Mouse (Mus musculus) liver, embryonic 14.5 days (tissue): Measurements from ENCODE around the gene Gm13283. TPM values are rescaled to one million over a fixed set of nuclear protein-coding genes. Genes with fewer than 3 reads are reported as not detected.
A peak's percentile ranks its signal among the peaks of the same experiment; 100 is the strongest.
"Not testable (repeated sequence)": the region's sequence is repeated elsewhere in the genome, so short reads cannot be mapped to it uniquely, and the experiment has no call there.

Experiments used
- ATAC-seq: fragments of 200-750 bp; cut with Nextera tagmentation; 2 replicates; pipeline ENCODE4 v1.8.0; 2017; ENCODE audit warnings: moderate number of reproducible peaks, mild to moderate bottlenecking, moderate library complexity; ENCODE audit not compliant: insufficient read depth
- DNase-seq, 3 experiments: peaks; one replicate each; pipeline ENCODE4 v3.0.0-alpha.2; 2012 to 2013; ENCODE audit warnings: low read depth in 3 of 3, low spot score in 3 of 3
- H3K27ac ChIP-seq: fragments of 300-500 bp; sonication (generic); 2 replicates; pipeline ENCODE4 v1.5.1; 2014; ENCODE audit warnings: moderate library complexity, mild to moderate bottlenecking, control low read depth, inconsistent platforms
- H3K27me3 ChIP-seq: fragments of 300-500 bp; sonication (generic); 2 replicates; pipeline ENCODE4 v1.6.1; 2014; ENCODE audit warnings: mild to moderate bottlenecking, low read length, moderate library complexity; ENCODE audit not compliant: control insufficient read depth, insufficient read depth
- H3K36me3 ChIP-seq: fragments of 300-500 bp; sonication (generic); replicated peaks from 2 replicates; pipeline ENCODE4 v1.6.1; 2014; ENCODE audit warnings: low read depth; ENCODE audit not compliant: control insufficient read depth, insufficient read depth
- H3K4me1 ChIP-seq, 2 experiments: fragments of 200-500 bp in 1 of 2; fragments of 300-500 bp in 1 of 2; sonication (generic) in 1 of 2; replicated peaks; 2 replicates each; pipeline ENCODE4 v1.6.1; 2012 to 2014; ENCODE audit warnings: antibody characterized with exemption in 1 of 2, inconsistent platforms in 1 of 2, low read length in 1 of 2; ENCODE audit not compliant: control insufficient read depth in 2 of 2, insufficient read depth in 2 of 2
- H3K4me2 ChIP-seq: fragments of 300-500 bp; sonication (generic); 2 replicates; pipeline ENCODE4 v1.6.1; 2014; ENCODE audit warnings: low read depth, mild to moderate bottlenecking, control low read depth, moderate library complexity
- H3K4me3 ChIP-seq, 2 experiments: fragments of 200-500 bp in 1 of 2; fragments of 300-500 bp in 1 of 2; sonication (generic) in 1 of 2; 2 replicates each; pipeline ENCODE4 v1.5.1; 2012 to 2014; ENCODE audit warnings: low read depth in 2 of 2, low read length in 2 of 2, mild to moderate bottlenecking in 2 of 2, control low read depth in 1 of 2, inconsistent platforms in 1 of 2, moderate library complexity in 1 of 2; ENCODE audit not compliant: insufficient read depth in 1 of 2
- H3K9ac ChIP-seq: fragments of 300-500 bp; sonication (generic); replicated peaks from 2 replicates; pipeline ENCODE4 v1.6.1; 2014; ENCODE audit warnings: mild to moderate bottlenecking, control low read depth, moderate library complexity
- H3K9me3 ChIP-seq: fragments of 300-500 bp; sonication (generic); 2 replicates; pipeline ENCODE4 v1.6.1; 2016; ENCODE audit warnings: low read length, mixed read lengths; ENCODE audit not compliant: control insufficient read depth
- CTCF ChIP-seq: IDR thresholded peaks from 2 replicates; pipeline ENCODE4 v1.5.1; 2016; ENCODE audit warnings: antibody characterized with exemption, low read depth, control low read depth
- WGBS: fragments of 180-500 bp; shearing (Covaris S2); extraction: QIAGEN DNeasy Blood & Tissue Kit; methylation state at CpG from one replicate; pipeline ENCODE4 v1.1.7; 2014; ENCODE audit not compliant: insufficient replicate concordance; 5-methylcytosine and 5-hydroxymethylcytosine counted together
- polyA plus RNA-seq, 2 experiments: library from polyadenylated mRNA; depleted of rRNA in 1 of 2; stranded (reverse) in 1 of 2; unstranded in 1 of 2; fragments of >200 nt; fragmentation: Nextera tagmentation in 1 of 2; extraction: Ambion mirVana in 1 of 2; gene quantifications; 2 replicates each; pipeline versions ENCODE4 v1.2.1 to v1.2.3; 2012 to 2014

The Gm13283 gene
- polyA plus RNA-seq, 2 experiments: 0.15 TPM; not detected in 1

DNA sequence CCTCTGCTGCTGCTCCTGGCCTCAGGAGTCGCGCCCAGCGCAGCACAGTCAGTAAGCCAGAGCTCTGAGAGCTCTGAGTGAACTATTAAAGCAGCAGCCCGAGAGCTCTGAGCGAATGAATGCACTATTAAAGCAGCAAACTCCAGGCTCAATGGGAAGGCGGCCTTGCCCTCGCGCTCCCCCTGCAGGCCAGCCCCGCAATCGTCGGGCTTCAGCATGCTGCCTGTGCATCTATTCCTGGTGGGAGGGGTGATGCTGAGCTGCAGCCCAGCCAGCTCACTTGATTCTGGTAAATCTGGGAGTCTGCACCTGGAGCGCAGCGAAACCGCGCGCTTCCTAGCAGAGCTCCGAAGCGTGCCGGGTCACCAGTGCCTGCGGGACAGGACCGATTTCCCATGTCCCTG is 2.3 kb upstream of the Gm13283 start:
- peak; percentile 84 for TF ChIP-seq CTCF
- Histone ChIP-seq H3K27ac (peak overlapping the region; percentile 77), H3K9ac (peak overlapping the region; percentile 78; the same call in 1 of the 2 replicates), H3K4me3 (peak overlapping the region; percentile 60 to 63), H3K4me2 (peak overlapping the region; percentile 78)
- not testable (repeated sequence) for H3K36me3 ChIP-seq, H3K9me3 ChIP-seq, H3K27me3 ChIP-seq, H3K4me1 ChIP-seq
- DNase-seq: peak in 1 of 3 experiments; percentile 75
- WGBS: 0% methylated on average over 13 of the region's 21 CpGs
- peak; percentile 100 for ATAC-seq

DNA sequence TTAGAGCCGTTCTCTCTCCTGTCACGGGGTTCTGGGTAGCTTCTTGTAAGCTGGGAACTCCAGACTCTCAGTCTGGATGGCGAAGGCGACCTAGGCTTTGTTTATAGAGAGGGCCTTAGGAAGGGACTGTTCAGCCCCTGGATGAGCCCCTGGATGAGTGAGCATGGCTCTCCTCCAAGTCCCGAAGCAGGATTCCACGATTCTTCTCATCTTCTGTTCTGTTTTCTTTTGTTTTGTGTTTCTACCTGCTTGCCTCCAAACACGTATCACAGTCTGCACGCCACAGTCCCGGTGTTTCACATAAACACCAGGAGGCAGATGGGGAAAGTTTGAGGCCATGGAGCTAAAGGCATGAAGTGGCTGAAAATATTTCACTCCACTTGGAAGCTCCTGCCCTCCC is 1.2 kb upstream of the Gm13283 start:
- H3K4me3 ChIP-seq, H3K9ac ChIP-seq, H3K4me2 ChIP-seq, H3K27ac ChIP-seq, H3K27me3 ChIP-seq, ATAC-seq, DNase-seq, H3K9me3 ChIP-seq, H3K36me3 ChIP-seq, H3K4me1 ChIP-seq: not testable (repeated sequence)
- WGBS: 75% methylated on average over 9 of the region's 9 CpGs

DNA sequence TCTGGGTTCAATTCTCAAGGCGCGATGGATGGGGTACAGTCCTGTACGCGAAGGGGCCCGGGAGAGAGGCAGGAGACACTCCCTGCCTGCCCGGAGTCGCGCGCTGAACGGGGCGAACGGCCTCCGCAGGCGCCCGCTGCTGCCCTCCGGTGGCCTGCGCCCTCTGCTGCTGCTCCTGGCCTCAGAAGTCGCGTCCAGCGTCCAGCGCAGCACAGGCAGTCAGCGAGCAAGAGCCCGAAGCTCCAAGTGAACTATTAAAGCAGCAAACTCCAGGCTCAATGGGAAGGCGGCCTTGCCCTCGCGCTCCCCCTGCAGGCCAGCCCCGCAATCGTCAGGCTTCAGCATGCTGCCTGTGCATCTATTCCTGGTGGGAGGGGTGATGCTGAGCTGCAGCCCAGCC is 512 bp downstream of the Gm13283 start:
- Histone ChIP-seq H3K4me2 (peak overlapping the region; percentile 42), H3K4me3 (peak overlapping the region; percentile 6 to 43; a peak in 3 of 4 replicates)
- DNase-seq: peak in 1 of 3 experiments; percentile 67
- under 1% methylated on average over 24 of the region's 28 CpGs for WGBS
- not testable (repeated sequence) for H3K27me3 ChIP-seq, H3K9me3 ChIP-seq, H3K9ac ChIP-seq, H3K36me3 ChIP-seq, H3K4me1 ChIP-seq, H3K27ac ChIP-seq, ATAC-seq
- peak; percentile 75 for TF ChIP-seq CTCF

DNA sequence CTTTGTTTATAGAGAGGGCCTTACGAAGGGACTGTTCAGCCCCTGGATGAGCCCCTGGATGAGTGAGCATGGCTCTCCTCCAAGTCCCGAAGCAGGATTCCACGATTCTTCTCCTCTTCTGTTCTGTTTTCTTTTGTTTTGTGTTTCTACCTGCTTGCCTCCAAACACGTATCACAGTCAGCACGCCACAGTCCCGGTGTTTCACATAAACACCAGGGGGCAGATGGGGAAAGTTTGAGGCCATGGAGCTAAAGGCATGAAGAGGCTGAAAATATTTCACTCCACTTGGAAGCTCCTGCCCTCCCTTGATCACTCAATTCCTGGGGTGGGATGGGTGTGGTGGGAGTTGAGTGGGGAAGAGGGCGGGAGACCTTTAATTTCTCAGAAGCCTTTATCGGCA is 1.9 kb downstream of the Gm13283 start:
- H3K27ac ChIP-seq, H3K4me3 ChIP-seq, H3K9ac ChIP-seq, H3K36me3 ChIP-seq, H3K4me1 ChIP-seq, ATAC-seq, H3K27me3 ChIP-seq, DNase-seq, H3K9me3 ChIP-seq, H3K4me2 ChIP-seq: not testable (repeated sequence)
- 58% methylated on average over 6 of the region's 8 CpGs for WGBS

DNA sequence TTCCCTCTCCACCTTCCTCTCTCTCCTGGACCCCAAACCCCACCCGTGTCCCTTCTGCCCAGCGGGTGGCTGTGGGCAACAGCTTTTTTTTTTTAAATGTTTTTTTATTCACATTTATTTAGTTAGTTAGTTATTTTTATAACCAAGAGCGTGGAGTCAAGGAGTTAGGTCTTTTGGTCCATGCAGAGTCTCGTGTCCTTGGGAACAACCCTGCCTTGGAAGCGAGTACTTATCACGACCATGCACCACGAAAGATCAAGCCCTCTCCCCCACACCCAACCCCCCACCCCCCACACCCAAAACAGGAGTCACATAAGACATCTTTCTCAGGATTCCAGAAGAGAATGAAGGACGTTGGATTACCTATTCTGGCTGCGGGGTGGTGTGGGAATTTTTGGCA is 2.4 kb downstream of the Gm13283 start:
- H3K36me3 ChIP-seq, H3K27me3 ChIP-seq, ATAC-seq, H3K9me3 ChIP-seq, H3K4me2 ChIP-seq, DNase-seq, H3K9ac ChIP-seq, H3K4me3 ChIP-seq, H3K4me1 ChIP-seq, H3K27ac ChIP-seq: not testable (repeated sequence)
- 41% methylated on average over 9 of the region's 9 CpGs for WGBS

DNA sequence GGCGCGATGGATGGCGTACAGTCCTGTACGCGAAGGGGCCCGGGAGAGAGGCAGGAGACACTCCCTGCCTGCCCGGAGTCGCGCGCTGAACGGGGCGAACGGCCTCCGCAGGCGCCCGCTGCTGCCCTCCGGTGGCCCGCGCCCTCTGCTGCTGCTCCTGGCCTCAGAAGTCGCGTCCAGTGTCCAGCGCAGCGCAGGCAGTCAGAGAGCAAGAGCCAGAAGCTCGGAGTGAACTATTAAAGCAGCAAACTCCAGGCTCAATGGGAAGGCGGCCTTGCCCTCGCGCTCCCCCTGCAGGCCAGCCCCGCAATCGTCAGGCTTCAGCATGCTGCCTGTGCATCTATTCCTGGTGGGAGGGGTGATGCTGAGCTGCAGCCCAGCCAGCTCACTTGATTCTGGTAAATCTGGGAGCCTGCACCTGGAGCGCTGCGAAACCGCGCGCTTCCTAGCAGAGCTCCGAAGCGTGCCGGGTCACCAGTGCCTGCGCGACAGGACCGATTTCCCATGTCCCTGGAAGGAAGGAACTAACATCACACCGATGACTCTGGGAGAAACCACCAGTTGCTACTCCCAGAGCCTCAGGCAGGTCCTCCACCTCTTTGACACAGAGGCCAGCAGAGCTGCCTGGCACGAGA is 3.6 kb downstream of the Gm13283 start:
- ATAC-seq, H3K4me1 ChIP-seq, H3K27me3 ChIP-seq, H3K27ac ChIP-seq, H3K36me3 ChIP-seq, H3K9me3 ChIP-seq, H3K9ac ChIP-seq: not testable (repeated sequence)
- peak overlapping the region; percentile 39 to 48 for H3K4me3 ChIP-seq
- 5% methylated on average over 23 of the region's 42 CpGs for WGBS
- DNase-seq: peak in 1 of 3 experiments; percentile 52
- H3K4me2 ChIP-seq: peak overlapping the region; percentile 63
- peak; percentile 73 for TF ChIP-seq CTCF

DNA sequence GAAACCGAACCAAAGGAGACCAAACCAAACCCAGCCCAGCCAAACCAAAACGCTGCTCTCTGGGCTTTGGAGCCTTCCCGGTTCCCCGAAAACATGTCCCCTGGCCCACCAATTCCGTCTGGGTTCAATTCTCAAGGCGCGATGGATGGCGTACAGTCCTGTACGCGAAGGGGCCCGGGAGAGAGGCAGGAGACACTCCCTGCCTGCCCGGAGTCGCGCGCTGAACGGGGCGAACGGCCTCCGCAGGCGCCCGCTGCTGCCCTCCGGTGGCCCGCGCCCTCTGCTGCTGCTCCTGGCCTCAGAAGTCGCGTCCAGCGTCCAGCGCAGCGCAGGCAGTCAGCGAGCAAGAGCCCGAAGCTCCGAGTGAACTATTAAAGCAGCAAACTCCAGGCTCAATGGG is 13.6 kb downstream of the Gm13283 start, which contains the start of gene Gm13290:
Gm13290 (plus strand) TSS at position 301 of the 400 bp plus-strand sequence.
- DNase-seq, H3K4me3 ChIP-seq, H3K36me3 ChIP-seq, H3K4me2 ChIP-seq, H3K9me3 ChIP-seq, H3K4me1 ChIP-seq, H3K9ac ChIP-seq, ATAC-seq, H3K27ac ChIP-seq, H3K27me3 ChIP-seq: not testable (repeated sequence)
- WGBS: no CpG with 5 or more reads among the region's 32 CpGs

DNA sequence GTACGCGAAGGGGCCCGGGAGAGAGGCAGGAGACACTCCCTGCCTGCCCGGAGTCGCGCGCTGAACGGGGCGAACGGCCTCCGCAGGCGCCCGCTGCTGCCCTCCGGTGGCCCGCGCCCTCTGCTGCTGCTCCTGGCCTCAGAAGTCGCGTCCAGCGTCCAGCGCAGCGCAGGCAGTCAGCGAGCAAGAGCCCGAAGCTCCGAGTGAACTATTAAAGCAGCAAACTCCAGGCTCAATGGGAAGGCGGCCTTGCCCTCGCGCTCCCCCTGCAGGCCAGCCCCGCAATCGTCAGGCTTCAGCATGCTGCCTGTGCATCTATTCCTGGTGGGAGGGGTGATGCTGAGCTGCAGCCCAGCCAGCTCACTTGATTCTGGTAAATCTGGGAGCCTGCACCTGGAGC is 16.7 kb downstream of the Gm13283 start, which contains the start of gene Gm13289:
Gm13289 (plus strand) TSS at position 301 of the 400 bp plus-strand sequence.
- no CpG with 5 or more reads among the region's 29 CpGs for WGBS
- not testable (repeated sequence) for H3K27me3 ChIP-seq, H3K9me3 ChIP-seq, H3K36me3 ChIP-seq, ATAC-seq, H3K4me3 ChIP-seq, H3K9ac ChIP-seq, H3K4me2 ChIP-seq, H3K27ac ChIP-seq, DNase-seq, H3K4me1 ChIP-seq
